Mouse (Mus musculus) heart, embryonic 11.5 days (tissue): ENCODE results near the gene Sart3. TPM values are rescaled to one million over a fixed set of nuclear protein-coding genes. Genes with fewer than 3 reads are reported as not detected.

ENCODE experiments used
- ATAC-seq: fragments of 200-750 bp; cut with Nextera tagmentation; replicated peaks from 2 replicates; pipeline ENCODE4 v1.8.0; 2017; ENCODE audit warnings: moderate library complexity; ENCODE audit not compliant: insufficient number of reproducible peaks, low FRiP score, low TSS enrichment
- H3K27ac ChIP-seq: fragments of 300-500 bp; sonication (generic); 2 replicates; pipeline ENCODE4 v1.5.1; 2014; ENCODE audit warnings: mild to moderate bottlenecking, low read depth, low read length
- H3K27me3 ChIP-seq: fragments of 300-500 bp; sonication (generic); 2 replicates; pipeline ENCODE4 v1.6.1; 2014; ENCODE audit warnings: mild to moderate bottlenecking, low read length, mixed read lengths; ENCODE audit not compliant: control insufficient read depth, insufficient read depth
- H3K36me3 ChIP-seq: fragments of 300-500 bp; sonication (generic); 2 replicates; pipeline ENCODE4 v1.6.1; 2014; ENCODE audit warnings: mild to moderate bottlenecking, low read length, moderate library complexity, mixed read lengths; ENCODE audit not compliant: control insufficient read depth, insufficient read depth
- H3K4me1 ChIP-seq: fragments of 300-500 bp; sonication (generic); 2 replicates; pipeline ENCODE4 v1.6.1; 2014; ENCODE audit warnings: low read length; ENCODE audit not compliant: control insufficient read depth, insufficient read depth
- H3K4me2 ChIP-seq: fragments of 300-500 bp; sonication (generic); 2 replicates; pipeline ENCODE4 v1.6.1; 2014; ENCODE audit warnings: mild to moderate bottlenecking, moderate library complexity
- H3K4me3 ChIP-seq: fragments of 300-500 bp; sonication (generic); 2 replicates; pipeline ENCODE4 v1.5.1; 2014; ENCODE audit warnings: low read depth, low read length
- H3K9ac ChIP-seq: fragments of 300-500 bp; sonication (generic); 2 replicates; pipeline ENCODE4 v1.6.1; 2014; ENCODE audit warnings: mild to moderate bottlenecking, low read depth, low read length, moderate library complexity
- H3K9me3 ChIP-seq: fragments of 300-500 bp; sonication (generic); replicated peaks from 2 replicates; pipeline ENCODE4 v1.6.1; 2016; ENCODE audit warnings: low read length; ENCODE audit not compliant: control insufficient read depth
- WGBS: fragments of 180-500 bp; shearing (Covaris S2); extraction: QIAGEN DNeasy Blood & Tissue Kit; methylation state at CpG from one replicate; pipeline ENCODE4 v1.1.7; 2014; ENCODE audit not compliant: insufficient replicate concordance; 5-methylcytosine and 5-hydroxymethylcytosine counted together
- polyA plus RNA-seq: library from polyadenylated mRNA; unstranded; fragments of >200 nt; fragmentation: Nextera tagmentation; extraction: Ambion mirVana; gene quantifications from 2 replicates; pipeline ENCODE4 v1.2.1, GENCODE M21; 2014

Sart3 gene
- polyA plus RNA-seq, 1 experiment from 2014 or later: 31.6 TPM

GRCm38 (mm10) chr5:113810111-113810510 is 37.8 kb upstream of the Sart3 start:
- Histone ChIP-seq H3K9me3 (no peaks in the 10 kb centered on the region), H3K9ac (no peak overlapping the region), H3K4me2 (no peak overlapping the region), H3K36me3 (no peaks in the 10 kb centered on the region), H3K27me3 (peaks cover 5% of the 10 kb centered on the region), H3K4me1 (peaks cover 5% of the 10 kb centered on the region; the same call in 1 of the 2 replicates), H3K27ac (no peak overlapping the region), H3K4me3 (no peak overlapping the region)
- no peak for ATAC-seq
- 86% methylated on average over 4 of the region's 4 CpGs for WGBS

DNA sequence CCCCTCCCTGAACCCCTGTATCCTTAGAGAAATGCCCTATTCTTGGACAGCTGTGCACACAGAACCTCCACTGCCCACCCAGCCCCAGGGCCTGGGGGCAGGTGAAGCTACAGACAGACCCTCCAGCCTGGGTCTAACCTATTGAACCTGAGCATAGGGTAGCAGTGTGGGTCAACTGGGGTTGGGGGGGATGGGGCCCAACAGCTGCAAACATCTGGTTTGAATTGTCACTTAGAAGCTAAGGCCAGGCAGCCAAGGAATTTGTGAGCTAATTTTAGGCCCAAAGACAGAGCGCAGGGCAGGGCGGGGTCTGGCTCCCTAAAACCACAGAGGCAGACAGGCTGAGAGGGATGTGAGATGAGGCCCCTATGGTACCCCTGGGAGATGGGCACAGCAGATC is 35.9 kb upstream of the Sart3 start:
- no peak; the same call in 1 of the 2 replicates for ATAC-seq
- Histone ChIP-seq H3K4me3 (no peak overlapping the region), H3K9me3 (no peaks in the 10 kb centered on the region), H3K9ac (0 out of 2 replicates have a peak overlapping the region, but pooled peaks have one; percentile 10), H3K36me3 (no peaks in the 10 kb centered on the region), H3K27me3 (peaks cover 5% of the 10 kb centered on the region), H3K4me2 (no peak overlapping the region), H3K4me1 (peaks cover 5% of the 10 kb centered on the region; the same call in 1 of the 2 replicates), H3K27ac (no peak overlapping the region)
- 40% methylated on average over 2 of the region's 2 CpGs for WGBS

- WGBS: 34% methylated on average over 9 of the region's 9 CpGs
- no peak for ATAC-seq
- Histone ChIP-seq H3K9ac (no peak overlapping the region), H3K36me3 (no peaks in the 10 kb centered on the region), H3K4me3 (no peak overlapping the region), H3K27me3 (peaks cover 2% of the 10 kb centered on the region), H3K4me1 (peaks cover 5% of the 10 kb centered on the region; the same call in 1 of the 2 replicates), H3K27ac (no peak overlapping the region; the same call in 1 of the 2 replicates), H3K4me2 (no peak overlapping the region), H3K9me3 (no peaks in the 10 kb centered on the region)
Observed at GRCm38 (mm10) chr5:113807712-113808111, 35.4 kb upstream of the Sart3 start.

GRCm38 (mm10) chr5:113806414-113806813 is 34.1 kb upstream of the Sart3 start:
- Histone ChIP-seq H3K4me2 (no peak overlapping the region), H3K4me3 (no peak overlapping the region), H3K27ac (no peak overlapping the region), H3K36me3 (no peaks in the 10 kb centered on the region), H3K9me3 (no peaks in the 10 kb centered on the region), H3K4me1 (peaks cover 5% of the 10 kb centered on the region; the same call in 1 of the 2 replicates), H3K9ac (no peak overlapping the region), H3K27me3 (peaks cover 2% of the 10 kb centered on the region; the same call in 1 of the 2 replicates)
- ATAC-seq: no peak
- 26% methylated on average over 10 of the region's 10 CpGs for WGBS

DNA sequence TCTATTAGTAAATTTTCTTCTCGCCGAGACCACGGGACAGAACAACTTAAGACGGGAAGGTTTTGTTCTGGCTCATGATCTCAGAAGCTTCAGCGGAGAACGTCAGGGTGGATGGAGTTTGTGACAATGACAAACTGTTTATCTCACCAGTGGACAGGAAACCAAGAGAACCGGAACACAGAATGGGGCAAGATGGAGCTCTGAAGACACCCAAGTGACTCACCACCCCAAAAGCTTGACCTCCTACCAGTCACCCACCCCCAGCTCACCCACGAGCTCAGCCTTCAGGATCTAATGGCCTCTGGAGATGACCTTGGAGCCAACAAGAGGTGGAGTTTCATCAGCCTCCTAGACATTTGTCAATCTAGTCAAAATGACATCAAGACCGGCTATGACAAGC is 33.0 kb upstream of the Sart3 start:
- no peak for ATAC-seq
- H3K9ac ChIP-seq: no peak overlapping the region
- peaks cover 10% of the 10 kb centered on the region for H3K4me1 ChIP-seq
- H3K4me2 ChIP-seq: no peak overlapping the region
- no peaks in the 10 kb centered on the region for H3K36me3 ChIP-seq
- 89% methylated on average over 9 of the region's 9 CpGs for WGBS
- no peak overlapping the region for H3K27ac ChIP-seq
- H3K9me3 ChIP-seq: no peaks in the 10 kb centered on the region
- H3K4me3 ChIP-seq: no peak overlapping the region
- H3K27me3 ChIP-seq: peaks cover 2% of the 10 kb centered on the region; the same call in 1 of the 2 replicates

GRCm38 (mm10) chr5:113804395-113804966 is 32.2 kb upstream of the Sart3 start:
- Histone ChIP-seq H3K9me3 (no peaks in the 10 kb centered on the region), H3K4me2 (no peak overlapping the region), H3K4me3 (no peak overlapping the region), H3K27ac (no peak overlapping the region), H3K27me3 (peaks cover 2% of the 10 kb centered on the region; the same call in 1 of the 2 replicates), H3K9ac (no peak overlapping the region), H3K4me1 (peaks cover 13% of the 10 kb centered on the region), H3K36me3 (no peaks in the 10 kb centered on the region)
- no peak for ATAC-seq
- WGBS: 59% methylated on average over 7 of the region's 7 CpGs

- Histone ChIP-seq H3K27me3 (peaks cover 9% of the 10 kb centered on the region), H3K9ac (no peak within 1 kb of the TSS), H3K27ac (peak within 1 kb of the TSS; percentile 59), H3K4me3 (peak within 1 kb of the TSS; percentile 25), H3K4me1 (peaks cover 23% of the 10 kb centered on the region), H3K9me3 (no peaks in the 10 kb centered on the region), H3K36me3 (no peaks in the 10 kb centered on the region; the same call in 1 of the 2 replicates), H3K4me2 (peak within 1 kb of the TSS; percentile 58)
- peak; percentile 68 for ATAC-seq
- WGBS: 2% methylated on average over 11 of the region's 11 CpGs
Observed at GRCm38 (mm10) chr5:113800280-113800679, 28.0 kb upstream of the Sart3 start, which contains the start of gene Tmem119. TSS of gene Tmem119 (minus strand) at chr5:113800516.

- Histone ChIP-seq H3K27ac (peak overlapping the region; percentile 59), H3K27me3 (peaks cover 12% of the 10 kb centered on the region), H3K4me1 (peaks cover 23% of the 10 kb centered on the region), H3K9me3 (no peaks in the 10 kb centered on the region), H3K4me3 (peak overlapping the region; percentile 25), H3K36me3 (no peaks in the 10 kb centered on the region; the same call in 1 of the 2 replicates), H3K9ac (no peak overlapping the region), H3K4me2 (peak overlapping the region; percentile 58)
- WGBS: 40% methylated on average over 5 of the region's 5 CpGs
- ATAC-seq: no peak
Observed at GRCm38 (mm10) chr5:113799691-113800090, 27.4 kb upstream of the Sart3 start.

- peaks cover 23% of the 10 kb centered on the region for H3K4me1 ChIP-seq
- no peak overlapping the region for H3K4me3 ChIP-seq
- WGBS: 73% methylated on average over 9 of the region's 9 CpGs
- no peak overlapping the region for H3K27ac ChIP-seq
- H3K9me3 ChIP-seq: no peaks in the 10 kb centered on the region
- peaks cover 15% of the 10 kb centered on the region for H3K27me3 ChIP-seq
- H3K36me3 ChIP-seq: no peaks in the 10 kb centered on the region; the same call in 1 of the 2 replicates
- peak overlapping the region; percentile 58 for H3K4me2 ChIP-seq
- ATAC-seq: no peak
- no peak overlapping the region for H3K9ac ChIP-seq
Observed at GRCm38 (mm10) chr5:113798525-113798924, 26.2 kb upstream of the Sart3 start.
